Mouse (Mus musculus) small intestine, adult 2 months (tissue): ENCODE results near the gene Dnah9.

Source experiments
- CTCF ChIP-seq: fragments of 200-500 bp; IDR thresholded peaks from 2 replicates; pipeline ENCODE4 v1.5.1; 2012; ENCODE audit warnings: low read depth, mild to moderate bottlenecking, control low read depth, inconsistent platforms, low read length, moderate library complexity, mixed read lengths; ENCODE audit not compliant: insufficient replicate concordance, insufficient read length; ENCODE audit errors: extremely low read depth
- POLR2A ChIP-seq: fragments of 200-500 bp; IDR thresholded peaks from 2 replicates; pipeline ENCODE4 v1.6.1; 2012; ENCODE audit warnings: low read depth, mild to moderate bottlenecking, control low read depth, inconsistent platforms, low read length, moderate library complexity

- TF ChIP-seq CTCF: no peak
- no peak for TF ChIP-seq POLR2A
Measured at GRCm38 (mm10) chr11:65918480-65919236, 249.7 kb downstream of the Dnah9 start.
